Mouse (Mus musculus): Measurements from ENCODE around the gene Fam20b.
"Not testable (repeated sequence)": the region's sequence is repeated elsewhere in the genome, so short reads cannot be mapped to it uniquely, and the experiment has no call there.

The Fam20b gene

DNA sequence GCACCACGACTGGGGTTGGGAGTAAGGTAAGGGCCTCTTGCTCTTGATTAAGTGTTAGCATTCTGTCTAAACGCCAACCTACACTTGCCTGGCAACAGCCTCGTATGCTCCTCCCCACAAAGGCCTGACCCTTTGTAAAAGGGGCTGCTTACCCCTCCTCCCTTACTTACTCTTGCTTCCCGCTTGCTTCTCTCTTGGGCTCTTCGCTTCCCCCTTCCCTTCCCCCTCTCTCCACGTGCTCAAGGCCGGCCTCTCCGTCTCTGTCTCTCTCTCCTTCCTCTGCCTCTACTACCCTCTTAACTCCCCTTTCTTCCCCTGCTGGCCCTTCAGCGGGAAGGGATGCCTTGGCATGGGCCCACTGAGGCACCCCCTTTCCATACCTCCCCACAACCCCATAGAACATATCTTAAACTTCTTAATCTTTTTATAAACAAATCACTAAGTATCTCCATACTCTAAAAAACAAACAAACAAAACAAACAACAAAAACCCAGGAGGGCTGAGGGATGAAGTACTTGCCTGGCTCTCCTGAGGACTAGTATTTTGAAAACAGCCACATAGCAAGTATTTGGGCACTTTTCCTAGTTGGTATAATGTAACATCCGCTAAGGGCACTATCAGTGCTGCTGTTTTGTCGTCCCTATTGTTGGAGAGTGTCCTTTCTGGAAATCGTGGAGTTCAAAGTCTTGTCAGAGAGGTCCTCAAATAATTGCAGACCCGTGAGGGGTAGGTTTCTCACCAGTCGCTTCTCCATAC is 46.0 kb downstream of the Fam20b start:
- no peak for DNase-seq (ENCODE audit: low read depth, low spot score)

DNA sequence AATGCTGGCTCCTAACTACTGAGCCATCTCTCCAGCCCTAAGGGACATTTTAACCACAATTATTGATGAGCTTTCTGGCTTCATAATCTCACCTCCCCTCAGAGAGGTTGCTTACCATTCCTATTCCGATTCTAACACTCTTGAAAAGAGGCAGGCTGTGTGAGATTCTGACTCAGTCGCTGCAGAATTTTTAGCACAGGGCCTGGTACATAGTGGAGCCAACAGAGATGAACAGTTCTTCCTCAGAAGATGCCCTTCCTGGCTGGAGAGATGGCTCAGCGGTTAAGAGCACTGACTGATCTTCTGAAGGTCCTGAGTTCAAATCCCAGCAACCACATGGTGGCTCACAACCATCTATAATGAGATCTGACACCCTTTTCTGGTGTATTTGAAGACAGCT is 47.0 kb downstream of the Fam20b start:
- DNase-seq (ENCODE audit: low read depth, low spot score), result no peak

DNA sequence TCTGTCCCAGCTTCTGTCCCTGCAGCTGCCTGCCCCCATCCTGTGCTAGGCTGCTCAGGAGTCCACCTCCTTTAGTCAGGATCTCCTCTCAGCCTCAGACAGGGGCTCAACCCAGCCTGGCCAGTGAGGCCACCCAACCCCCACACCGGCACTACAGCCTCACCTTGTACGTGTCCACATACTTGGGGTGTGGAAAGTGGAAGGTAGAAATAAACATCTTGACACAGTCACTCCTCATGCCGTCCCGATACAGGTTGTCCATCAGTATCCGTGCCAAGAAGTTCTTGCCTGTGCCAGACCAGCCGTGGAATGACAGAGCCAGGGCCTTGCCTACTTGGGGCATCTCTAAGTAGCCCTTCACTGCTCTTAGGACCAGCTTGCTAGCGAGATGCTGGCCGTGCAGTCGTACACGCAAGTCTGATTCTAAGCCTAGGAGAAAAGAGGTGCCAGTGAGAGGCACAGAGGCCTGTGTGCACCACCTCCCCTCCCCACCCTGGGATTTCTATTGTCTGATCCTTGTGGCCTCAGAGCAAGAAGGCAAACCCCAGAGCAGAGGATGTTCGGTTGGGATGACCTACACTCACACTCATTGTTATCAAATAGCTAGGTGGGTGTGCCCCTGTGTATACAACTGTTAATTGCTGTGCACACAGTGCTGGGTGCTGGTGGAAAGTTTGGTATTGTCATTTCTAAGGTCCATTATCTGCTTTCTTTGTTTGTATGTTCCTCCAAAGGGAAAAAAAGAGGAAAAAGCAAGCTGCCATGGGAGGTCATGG is 49.5 kb downstream of the Fam20b start:
- no peak for DNase-seq (ENCODE audit: low read depth, low spot score)

DNA sequence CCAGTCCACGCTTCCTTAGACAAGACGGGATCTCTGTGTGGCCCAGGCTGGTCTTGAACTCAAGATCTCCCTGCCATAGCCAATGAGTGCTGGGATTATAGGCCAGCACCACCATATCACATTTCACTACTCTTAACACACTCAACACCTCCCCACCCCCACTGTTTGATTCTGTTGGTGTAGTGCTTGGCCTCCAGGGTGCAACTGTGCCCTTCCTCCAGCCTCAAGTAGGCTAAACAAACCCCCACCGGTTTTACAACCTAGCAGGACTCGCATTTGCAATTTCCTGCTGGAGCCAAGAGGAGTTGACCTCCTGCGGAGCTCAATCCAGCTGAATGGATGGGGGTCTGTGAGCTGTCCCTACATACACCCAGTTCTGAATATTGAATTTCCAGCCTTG is 50.3 kb downstream of the Fam20b start:
- no peak for DNase-seq (ENCODE audit: low read depth, low spot score)

DNA sequence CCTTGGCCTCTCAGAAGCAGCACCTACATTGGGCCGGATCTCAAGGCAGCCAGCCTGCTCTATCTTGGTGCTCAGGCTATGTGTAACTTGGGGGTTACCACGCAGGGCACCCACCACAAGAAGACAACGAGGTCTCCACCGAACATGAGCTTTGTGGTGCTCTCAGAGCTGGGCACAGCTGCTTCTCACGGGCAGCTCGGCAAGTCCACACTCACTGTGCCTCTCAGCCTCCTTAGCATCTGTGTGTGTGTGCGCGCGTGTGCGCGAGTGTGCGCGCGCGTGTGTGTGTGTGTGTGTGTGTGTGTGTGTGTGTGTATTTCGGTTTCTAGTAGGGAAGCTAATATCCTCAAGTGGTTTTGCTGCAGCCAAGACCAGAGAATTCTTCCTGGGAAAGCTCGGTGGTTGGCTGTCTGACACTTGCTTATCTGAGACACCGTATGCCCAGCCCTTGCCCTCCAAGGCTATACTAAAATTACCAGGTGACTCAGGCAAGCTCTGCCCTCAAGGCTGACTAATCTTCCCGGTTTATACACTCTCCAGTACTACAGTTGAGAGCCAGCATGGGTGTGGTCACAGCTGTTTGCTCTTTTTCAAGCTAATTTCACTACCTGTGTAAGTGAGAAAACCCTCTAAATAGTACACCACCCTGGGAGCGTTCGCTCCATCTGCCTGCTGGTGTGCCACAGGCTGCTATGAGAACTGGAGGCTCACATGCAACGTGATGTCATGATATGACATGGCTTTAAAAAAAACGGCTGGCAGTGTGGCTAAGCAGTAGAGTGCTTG is 51.6 kb downstream of the Fam20b start:
- no peak for DNase-seq (ENCODE audit: low read depth, low spot score)

DNA sequence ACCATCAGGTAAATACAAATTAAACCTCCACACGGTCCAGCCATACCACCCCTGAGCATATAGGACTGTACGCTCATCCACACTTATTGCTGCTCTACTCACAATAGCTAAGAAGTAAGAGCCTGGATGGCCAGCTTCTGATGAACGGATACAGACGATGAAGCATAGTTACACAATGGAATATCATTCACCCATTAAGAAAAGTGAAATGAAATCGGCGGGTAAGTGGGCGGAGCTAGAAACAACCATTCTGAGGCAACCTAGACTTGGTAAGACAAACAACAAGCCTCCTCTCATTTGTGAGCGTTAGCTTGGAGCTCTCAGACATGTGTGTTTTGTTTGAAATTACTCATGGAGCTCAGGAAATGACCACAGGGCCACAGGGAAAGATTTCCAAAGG is 53.1 kb downstream of the Fam20b start:
- DNase-seq (ENCODE audit: low read depth, low spot score), result no peak

DNA sequence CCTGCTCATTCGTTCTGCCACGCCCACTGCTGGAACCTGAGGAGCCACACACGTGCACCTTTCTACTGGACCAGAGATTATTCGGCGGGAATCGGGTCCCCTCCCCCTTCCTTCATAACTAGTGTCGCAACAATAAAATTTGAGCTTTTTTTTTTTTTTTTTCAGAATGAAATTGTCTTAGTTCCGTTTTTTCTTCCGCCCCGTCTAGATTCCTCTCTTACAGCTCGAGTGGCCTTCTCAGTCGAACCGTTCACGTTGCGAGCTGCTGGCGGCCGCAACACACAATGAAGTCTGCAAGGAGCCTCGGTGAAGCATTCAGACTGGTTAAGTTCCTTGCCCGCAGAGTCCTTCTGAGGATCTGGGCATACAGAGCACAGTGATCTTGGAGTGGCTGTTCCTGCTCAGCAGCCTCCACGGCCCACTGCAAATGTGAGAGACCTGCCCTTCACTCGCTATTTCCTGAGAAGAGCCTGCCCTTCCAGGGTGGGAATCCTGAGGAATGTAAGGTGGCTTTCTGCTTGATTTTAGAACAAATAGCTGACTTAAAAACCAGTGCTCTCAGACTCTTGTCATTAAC is 58.1 kb downstream of the Fam20b start:
- not testable (repeated sequence) for DNase-seq (ENCODE audit: low read depth, low spot score)

DNA sequence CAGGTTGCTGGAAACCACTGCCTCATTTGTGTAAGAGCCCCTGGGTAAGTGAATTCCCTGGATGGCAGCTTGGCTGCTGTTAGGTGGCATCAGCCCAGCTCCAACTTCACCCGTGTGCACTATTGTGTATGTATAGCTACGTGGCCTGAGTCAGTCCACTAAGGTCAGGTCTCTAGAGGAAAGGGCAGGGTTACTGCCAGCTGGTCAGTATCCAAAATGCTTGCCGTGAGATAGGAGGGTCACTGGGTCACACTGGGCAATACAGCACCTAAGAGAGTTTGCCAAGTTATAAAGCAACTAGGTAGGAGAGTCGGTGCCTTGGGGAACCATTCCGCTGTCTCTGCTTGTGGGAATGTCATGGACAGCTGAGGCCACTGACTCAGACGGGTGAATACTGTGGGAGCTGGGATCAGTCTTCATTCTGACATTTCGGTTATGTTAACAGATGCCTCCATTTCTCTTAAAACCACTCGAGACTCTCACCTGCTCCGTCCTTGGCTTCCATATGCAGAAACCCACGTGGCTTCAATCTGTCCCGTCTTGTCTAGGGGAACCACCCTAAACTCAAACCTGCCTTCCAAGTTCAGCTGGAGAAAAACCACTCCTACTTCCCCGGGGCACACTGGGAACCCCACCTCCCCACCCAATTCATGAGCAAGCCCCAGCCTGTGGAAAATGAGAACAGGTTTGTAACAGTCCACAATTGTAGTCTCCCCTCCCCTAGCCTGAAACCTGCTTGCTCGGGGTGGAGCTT is 58.8 kb downstream of the Fam20b start:
- no peak for DNase-seq (ENCODE audit: low read depth, low spot score)

DNA sequence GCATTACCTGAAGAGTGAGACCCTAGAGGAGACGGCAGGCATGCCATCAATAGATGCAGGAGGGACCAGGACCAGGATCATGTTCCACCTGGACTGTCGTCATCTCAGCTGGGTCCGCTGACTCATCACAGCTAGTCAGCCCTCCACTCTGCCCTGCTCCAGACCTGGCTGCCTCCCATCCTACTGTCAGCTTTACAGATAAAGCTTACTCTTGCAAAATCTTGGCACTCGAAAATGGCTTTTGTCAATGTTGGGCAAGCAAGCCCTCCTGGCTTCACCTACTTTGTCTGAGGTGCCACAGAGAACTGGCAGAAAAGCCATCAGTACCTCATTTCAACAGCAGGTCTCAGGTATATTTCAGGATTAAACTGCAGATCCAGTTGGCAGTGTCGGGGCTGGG is 60.2 kb downstream of the Fam20b start:
- no peak for DNase-seq (ENCODE audit: low read depth, low spot score)

DNA sequence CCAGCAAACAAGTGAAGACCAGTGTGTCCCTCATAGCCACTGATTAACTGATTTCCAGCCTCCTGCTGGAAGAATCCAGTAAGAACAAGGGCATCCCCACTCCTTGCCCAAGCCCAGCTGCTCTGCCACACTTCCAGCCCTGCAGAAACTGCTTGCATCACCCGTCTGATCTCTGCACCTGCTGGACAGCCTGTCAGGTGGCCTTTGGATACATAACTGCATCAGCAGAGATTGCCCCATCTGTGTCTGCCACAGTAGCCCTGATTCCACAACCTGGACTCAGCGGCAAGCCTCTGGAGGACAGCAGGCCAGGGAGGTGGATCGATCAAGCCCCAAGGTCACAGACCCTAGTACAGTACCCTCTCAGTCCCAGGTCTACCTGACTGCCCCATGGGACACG is 61.4 kb downstream of the Fam20b start:
- DNase-seq (ENCODE audit: low read depth, low spot score), result no peak

DNA sequence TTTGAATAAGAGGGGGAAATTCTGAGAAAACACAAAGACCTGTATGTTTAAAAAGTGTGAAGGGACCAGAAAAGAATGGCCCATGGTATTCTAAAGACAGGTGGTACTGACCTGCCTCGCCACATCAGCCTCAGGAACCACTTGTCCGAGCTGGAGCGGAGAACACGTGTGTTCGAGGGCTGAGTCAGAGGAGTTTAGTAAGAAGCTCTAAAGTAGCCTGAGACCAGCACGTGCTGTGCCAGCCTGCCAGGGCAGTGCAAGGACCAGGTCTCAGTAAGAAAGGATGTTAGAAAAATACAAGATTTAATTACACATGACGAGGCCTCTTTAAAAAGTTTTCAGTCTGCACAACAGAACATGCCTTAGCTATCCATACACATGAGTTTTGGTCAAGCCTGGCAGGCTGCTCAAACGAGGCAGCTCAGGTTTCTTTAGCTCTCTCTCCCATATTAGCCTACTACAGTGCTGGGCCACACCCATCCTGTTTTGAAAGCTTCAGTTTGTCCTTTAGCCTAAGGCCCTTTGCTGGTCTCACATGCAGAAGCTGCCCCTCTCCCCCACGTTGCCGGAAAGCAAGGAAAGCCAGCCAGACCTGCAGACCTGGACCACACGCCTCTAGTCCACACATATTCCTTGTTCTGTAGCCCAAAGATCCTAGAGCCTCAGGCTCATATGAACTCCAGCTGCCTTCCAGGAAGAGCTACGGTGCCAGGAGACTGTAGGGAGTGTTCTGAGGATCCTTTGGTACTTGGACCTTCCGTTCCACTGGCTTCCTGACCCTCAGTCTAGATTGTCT is 64.0 kb downstream of the Fam20b start:
- no peak for DNase-seq (ENCODE audit: low read depth, low spot score)

DNA sequence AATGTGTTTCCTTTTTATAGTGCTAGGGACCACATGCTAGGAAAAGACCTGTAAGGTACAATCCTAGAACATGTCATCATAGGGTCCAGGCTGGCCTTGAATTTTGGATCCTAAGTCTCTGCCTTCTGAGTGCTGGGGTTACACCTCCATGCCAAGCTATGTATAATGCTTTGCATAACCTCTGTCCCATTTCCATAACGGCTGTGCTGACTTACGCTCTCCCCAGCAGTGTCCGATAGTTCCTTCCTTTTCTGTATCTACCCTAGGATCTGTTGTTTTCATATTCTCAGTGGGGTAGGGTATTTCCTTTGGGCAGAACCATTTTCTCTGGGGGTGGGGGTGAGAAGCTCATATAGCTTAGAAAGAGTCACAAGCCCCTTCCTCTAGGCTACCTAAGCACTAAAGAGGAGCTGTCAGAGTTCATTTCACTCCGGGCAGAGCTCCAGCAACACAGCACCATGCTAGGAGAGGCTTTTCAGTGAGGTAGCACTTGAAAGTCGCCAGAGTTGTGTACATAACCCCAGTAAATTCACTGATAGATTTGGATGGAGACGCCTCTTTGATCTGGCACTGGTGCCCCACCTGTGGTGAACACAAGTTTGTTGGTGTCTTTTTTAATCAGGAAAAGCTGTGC is 66.6 kb downstream of the Fam20b start:
- DNase-seq (ENCODE audit: low read depth, low spot score), result no peak

DNA sequence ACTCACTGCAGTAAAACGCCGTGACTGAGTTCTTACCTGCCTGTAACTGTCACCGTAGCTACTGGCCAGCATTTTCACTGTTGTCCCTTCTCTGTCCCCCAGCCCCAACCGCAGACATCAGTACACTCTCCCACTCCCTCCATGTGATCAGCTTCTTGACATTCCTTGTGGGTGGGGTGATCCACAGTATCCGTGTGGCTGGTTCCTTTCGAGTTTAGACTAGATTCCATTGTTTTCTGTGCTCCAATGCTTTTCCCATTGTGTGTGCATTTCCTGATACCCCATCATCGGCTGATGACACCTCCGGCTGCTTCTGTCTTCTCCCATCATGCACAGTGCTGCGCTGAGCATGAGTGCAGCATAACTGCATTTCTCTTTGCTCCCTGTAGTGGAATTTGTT is 68.3 kb downstream of the Fam20b start:
- no peak for DNase-seq (ENCODE audit: low read depth, low spot score)

DNA sequence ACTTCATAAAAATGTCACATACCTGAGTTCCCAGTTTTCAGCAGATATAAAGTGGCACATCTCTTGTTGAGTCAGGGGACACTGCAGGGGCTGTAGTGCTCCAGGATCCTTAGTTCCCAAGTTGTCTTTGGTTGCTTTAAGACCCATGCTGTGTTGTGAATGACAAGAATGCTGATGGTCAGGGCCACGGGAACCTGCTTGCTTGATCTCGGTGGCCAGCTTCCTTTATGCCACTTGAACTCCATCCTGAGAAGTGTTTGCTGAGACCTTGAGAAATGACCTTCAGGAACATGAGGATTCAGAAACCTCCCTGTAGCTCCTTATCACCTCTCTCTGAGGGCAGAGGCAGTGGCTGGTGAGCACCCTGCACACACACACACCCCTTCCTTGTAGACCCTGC is 70.2 kb downstream of the Fam20b start:
- no peak for DNase-seq (ENCODE audit: low read depth, low spot score)

DNA sequence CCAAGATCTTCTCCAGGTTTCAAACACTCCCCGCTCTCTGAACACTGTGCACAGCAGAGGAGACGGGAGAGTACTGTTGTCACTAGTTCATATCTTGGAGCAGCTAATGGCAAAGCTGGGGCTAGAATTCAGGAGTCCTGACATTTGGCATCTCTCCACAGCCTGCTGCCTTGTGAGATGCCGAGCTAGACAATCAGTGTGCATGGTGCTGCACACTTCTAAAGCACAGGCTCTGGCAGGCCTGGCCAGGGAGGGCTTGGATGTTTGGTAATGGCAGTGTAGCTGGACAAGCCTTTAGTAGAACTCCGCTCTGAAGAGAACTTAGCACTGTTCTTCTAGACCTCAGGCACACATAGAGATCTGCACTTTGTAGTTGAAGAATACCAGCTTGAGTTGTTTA is 72.9 kb downstream of the Fam20b start:
- DNase-seq (ENCODE audit: low read depth, low spot score), result no peak

DNA sequence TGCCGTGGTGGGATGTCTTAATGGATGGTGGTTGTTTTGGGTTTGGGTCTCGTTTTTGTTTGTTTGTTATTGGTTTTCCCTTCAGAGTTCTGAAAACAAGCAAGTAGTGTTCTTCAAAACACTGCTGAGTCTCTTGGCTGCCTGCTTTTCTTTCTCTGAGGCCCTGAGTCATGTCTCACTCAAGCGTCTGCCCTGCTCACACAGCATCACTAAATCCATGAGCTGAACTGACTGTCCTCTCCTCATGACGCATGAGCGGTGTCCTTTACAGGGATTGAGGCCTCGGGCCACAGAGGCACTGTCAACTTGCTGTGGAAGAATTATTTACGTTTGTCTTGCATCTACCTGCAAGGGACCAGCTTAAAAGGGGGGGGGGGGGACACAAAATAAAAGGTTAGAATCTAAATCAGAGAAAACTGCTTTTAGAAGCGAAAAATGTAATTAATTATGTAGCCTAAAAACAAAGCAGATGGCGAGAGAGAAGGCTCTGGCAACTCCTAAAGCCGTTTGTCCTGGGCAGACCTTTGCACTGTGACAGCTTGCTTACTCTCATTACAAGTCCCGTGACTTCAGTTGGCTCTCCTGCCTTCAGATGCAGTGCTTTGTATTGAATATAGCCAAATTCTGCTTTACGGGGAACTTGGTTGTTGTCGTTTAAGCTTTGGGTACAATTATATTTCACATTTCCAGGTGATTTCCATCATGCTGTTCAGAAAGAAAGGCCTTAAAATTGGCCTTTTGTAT is 73.9 kb downstream of the Fam20b start:
- no peak for DNase-seq (ENCODE audit: low read depth, low spot score)

DNA sequence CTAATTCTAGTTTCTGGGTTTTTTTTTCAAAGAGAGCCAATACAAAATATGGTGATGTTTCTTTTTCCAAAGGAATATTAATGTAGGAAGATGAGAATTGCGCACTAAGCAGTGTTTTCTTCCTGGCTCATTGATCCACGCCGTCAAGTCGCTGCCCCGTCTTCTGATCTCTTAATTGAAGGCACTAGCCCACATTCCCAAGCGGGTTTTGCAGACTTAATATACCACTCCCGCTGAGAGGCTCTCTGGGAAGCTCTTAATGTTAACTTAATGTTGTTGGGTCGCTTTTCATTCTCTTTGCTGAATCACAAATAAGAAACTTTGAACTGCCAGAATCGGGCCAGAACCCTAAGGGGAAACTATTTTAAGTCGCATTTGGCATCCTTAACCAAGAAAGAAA is 74.8 kb downstream of the Fam20b start:
- DNase-seq (ENCODE audit: low read depth, low spot score), result no peak

DNA sequence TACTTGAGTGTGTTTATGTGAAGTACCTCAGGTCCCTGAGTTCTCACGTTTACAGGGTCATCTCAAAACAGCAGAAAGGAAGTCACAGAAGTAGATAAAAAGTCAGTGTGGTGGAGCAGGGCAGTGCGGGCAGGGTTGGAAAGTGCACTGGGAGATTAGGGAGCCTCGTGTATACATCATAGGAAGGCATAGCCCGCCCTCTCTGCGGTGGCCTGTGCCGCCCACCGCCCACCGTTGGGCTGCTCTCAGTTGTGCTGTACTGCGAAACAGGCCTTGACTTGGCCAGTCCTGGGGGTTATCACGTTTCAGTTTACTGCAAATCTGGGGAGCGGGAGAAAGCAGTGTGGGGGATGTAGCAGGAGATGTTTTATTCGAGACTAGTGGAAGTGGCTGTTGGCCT is 76.1 kb downstream of the Fam20b start:
- no peak for DNase-seq (ENCODE audit: low read depth, low spot score)

DNA sequence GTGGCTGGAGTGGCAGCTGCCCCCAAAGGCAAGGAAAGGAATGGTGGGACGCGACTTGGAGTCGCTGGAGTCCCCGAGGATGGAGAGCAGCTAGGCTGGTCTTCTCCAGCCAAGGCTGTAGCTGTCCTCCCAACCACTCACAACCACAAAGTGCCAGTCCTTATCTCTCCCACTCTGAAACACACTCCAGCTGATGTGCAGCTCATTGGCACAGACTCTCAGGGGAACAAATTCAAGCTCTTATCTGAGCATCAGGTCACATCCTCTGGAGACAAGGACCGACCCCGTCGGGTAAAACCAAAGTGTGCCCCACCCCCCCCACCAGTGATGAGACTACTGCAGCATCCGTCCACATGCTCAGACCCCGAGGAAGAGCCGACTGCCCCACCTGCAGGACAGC is 77.1 kb downstream of the Fam20b start:
- no peak for DNase-seq (ENCODE audit: low read depth, low spot score)
